Mouse (Mus musculus) ES-CJ7 (cell line): ENCODE data around the gene Gclc.
"Not testable (repeated sequence)": the region's sequence is repeated elsewhere in the genome, so short reads cannot be mapped to it uniquely, and the experiment has no call there.

Experiments used
- DNase-seq: peaks from one replicate; pipeline ENCODE4 v3.0.0; 2011; ENCODE audit warnings: low read depth, low spot score

Gene Gclc

GRCm38 (mm10) chr9:77746315-77746714, 8.0 kb upstream of the Gclc start:
- no peak for DNase-seq

GRCm38 (mm10) chr9:77748292-77748691, 6.0 kb upstream of the Gclc start:
- DNase-seq, result not testable (repeated sequence)

DNA sequence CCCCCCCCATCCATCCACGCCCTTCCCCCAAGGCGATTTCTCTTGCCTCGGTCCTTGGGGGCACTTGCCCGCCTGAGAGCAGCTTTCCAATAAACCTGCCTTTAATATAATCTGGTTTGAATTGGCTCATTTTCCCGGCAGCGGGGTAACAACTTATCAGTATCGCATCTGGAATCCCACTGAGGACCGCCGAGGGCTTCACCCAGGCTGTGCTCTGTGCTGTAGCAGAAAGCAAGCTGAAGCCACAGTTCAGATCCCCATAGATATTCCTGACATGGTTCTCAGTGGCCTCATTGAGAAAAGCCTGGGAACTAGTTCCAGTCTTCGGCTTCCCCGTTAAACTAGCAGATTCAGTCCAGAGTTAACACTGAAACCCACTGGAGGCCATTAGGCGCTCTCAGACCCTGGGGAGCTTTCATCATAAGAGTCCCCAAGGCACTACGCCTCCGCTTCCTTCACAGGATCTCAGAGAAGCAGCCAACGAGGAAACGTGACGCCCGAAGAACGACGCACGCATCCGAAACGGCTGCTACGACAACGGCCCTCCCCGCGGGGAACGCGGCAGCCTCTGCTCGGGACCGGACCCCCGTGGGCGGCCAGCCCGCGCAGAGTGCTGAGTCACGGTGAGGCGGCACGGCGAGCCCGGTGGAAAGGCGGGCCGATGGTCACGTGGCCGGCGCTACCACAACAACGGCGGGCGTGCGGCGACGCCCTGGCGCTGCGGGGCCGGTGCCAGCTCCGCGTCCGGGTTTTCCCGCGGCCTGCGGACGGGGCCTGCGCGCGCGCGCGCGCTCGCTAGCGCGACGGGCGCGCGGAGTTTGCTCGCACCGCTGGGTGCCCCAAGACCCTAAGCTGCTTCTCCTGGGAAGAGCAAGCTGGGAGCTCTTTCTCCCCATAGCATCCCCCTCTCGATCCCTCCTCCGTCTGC, 3.9 kb upstream of the Gclc start:
- peak; percentile 81 for DNase-seq

DNA sequence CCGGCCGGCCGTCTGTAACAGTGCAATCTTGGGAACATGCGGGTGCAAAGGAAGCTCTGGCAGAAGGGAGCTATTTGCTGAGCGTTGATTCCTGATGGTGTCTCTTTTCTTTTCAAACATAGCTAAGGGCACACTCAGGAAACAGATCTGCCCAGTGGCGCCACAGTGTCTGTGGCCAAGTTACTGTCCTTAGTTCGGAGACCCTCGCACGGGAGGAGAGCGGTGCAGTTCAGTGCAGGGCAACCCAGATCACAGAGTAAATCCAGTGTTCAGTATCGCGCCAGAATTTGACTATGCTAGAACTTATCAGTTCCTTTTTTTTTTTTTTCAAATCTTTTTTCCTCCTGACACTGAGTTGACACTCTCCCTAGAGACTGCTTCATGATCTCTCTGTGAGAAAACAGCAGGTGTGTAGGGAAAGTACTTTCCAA, 3.2 kb upstream of the Gclc start:
- DNase-seq, result no peak

- peak; percentile 53 for DNase-seq
Observed at GRCm38 (mm10) chr9:77754728-77755402, 530 bp downstream of the Gclc start.

GRCm38 (mm10) chr9:77755403-77755784, 1.1 kb downstream of the Gclc start:
- no peak for DNase-seq

- DNase-seq, result peak; percentile 70
Observed at GRCm38 (mm10) chr9:77756076-77756475, 1.7 kb downstream of the Gclc start.

DNA sequence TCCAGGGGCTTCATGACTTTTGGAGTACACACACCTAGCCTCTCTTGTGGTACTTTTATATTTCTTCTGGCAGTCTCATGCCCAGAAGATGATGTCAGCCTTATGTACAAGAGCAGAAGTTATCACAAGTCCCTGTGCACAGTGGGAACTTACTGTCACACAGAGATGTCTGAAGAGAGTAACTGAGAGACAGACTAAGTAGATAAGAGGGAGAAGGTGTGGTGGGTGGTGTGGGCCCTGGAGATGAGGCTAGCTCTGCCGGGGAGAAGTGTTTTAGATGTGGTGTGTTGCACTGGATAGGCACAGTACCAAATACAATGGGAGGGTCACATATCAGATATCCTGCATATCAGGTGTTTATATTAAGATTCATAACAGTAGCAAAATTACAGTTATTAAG, 3.0 kb downstream of the Gclc start:
- no peak for DNase-seq

GRCm38 (mm10) chr9:77758481-77758880, 4.1 kb downstream of the Gclc start:
- DNase-seq, result no peak

- DNase-seq, result peak; percentile 86
Observed at GRCm38 (mm10) chr9:77759111-77759510, 4.8 kb downstream of the Gclc start.

DNA sequence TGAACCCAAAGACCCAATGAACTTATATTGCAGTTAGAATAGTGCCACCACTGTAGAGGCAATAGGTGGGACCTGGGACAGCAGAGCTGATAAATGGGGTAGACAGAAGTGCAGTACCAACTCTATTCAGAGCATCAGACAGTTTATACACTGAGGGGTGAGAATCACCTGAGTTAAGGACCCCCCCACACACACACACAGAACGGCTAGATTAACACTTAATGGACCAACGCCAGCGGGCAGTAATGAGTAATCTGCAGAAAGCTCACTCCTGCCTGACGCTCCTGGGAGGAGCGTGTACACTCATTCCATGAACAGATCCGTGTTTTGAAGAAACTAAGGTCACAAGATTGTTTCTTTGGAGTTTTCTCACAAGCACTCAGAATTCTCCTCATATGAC, 5.4 kb downstream of the Gclc start:
- no peak for DNase-seq

DNA sequence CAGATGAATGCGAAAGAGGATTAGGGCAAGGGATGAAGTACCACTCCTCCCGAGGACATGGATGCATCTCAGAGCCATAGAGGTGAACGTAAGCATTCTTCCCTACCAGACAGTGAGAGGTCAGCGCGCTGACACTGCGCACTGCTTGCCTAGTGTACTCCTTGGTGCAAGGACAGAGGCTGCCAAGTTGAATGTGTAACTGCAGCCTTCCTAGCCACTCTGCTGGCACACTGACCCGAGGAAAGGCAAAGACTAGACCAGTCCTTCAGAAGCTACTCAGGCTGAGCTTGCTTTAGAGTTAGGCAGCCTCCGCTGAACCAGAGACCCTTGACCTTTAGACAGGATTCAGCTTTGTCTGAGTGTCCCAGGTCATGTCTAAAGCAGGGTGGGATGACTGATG, 11.9 kb downstream of the Gclc start:
- DNase-seq, result no peak

- DNase-seq, result no peak
Observed at GRCm38 (mm10) chr9:77766767-77767166, 12.4 kb downstream of the Gclc start.

- DNase-seq, result no peak
Observed at GRCm38 (mm10) chr9:77770909-77771308, 16.6 kb downstream of the Gclc start.

DNA sequence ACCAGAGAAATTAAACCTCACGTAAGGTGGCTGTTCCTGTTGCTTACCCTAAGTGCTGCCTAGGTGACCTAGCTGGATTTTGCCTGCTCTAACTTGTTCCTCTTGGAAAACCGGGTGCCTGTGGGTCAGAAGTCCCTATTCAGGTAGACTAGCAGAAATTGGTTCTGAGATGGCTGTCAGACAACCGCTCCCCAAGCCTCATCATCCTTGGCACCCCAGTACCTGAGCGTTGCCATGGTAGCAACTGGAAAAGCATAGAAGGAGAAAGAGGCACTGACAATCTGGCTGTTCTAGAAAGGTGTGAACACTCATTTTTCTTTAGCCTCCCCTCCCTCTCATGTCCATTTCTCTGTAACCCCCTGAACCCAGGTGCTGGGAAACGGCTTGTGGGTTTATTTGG, 17.0 kb downstream of the Gclc start:
- no peak for DNase-seq

- DNase-seq, result no peak
Observed at GRCm38 (mm10) chr9:77771765-77772383, 17.5 kb downstream of the Gclc start.

DNA sequence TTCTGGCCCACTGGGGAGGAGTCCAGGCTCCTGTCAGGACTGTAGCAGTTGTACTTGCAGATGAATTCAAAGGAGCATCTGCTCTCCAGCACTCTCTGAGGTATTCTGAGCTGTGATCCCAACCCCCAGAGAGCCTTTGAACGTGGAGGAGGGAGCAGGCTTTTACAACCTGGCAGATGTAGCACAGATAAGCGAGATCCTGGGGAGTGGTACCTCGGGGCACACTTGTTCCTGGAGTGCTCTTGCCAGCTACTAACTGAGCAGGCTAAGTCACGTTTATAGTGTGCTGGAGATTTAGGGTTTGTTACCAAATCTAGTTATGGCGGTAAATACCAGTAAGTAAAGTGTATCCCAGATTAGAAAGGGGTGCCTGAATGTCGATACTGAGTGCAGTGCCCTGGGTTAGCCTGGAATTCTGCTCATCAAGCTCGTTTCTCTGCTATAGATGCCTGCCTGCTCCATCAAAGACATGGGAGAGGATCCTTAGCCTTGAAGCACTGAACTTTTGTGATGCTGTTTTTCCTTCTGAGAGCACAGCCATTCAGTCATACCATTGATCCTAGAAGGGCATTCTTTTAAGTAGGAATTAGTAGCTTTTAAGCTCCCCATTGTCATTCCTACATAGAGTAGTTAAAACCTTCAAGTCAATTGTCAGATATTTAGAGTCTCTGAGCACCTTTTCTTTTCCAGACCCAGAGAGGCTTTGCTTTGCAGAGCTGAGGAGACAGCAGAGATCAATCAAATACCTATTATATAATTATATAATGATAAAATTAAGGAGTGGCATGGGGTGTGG, 22.6 kb downstream of the Gclc start:
- DNase-seq, result peak; percentile 62

DNA sequence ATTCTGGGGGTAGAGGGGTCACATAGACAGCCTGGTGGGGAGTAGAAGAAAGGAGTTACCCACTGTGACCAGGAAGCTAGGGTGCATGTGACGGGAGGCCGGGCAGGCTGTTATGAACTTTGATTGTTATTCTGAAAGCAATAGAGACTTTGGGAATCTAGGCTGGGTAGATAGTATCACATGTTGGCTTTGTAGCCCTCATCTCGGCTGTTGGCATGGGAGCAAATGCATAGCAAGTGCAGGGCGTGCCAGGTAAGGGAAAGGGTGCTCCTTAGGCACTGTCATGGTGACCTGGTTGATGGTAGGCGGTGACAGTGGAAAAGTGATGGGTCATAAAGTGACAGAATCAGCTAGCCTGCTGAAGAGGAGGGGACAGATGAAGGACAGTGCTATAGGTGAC, 23.3 kb downstream of the Gclc start:
- DNase-seq, result no peak

DNA sequence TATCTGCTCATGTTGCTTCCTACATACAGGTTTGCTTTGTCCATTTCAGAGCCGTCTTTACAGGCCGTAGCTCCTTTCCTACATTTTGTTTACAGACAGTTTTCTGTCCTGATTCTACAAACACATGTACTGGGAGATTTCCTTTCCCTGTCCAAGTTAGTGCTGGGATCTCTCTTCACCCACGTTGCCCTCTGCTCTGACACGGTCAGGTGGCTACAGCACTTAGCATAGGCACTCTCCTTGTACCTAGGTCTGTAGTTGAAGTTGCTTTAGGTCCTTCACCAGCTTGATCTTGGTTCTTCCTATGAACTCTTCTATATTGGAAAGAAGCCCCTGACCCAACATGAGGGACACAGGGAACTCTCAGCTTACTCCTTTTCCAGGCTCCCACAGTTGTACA, 25.4 kb downstream of the Gclc start:
- DNase-seq, result no peak

- DNase-seq, result peak; percentile 23
Observed at GRCm38 (mm10) chr9:77781453-77782163, 27.3 kb downstream of the Gclc start.

DNA sequence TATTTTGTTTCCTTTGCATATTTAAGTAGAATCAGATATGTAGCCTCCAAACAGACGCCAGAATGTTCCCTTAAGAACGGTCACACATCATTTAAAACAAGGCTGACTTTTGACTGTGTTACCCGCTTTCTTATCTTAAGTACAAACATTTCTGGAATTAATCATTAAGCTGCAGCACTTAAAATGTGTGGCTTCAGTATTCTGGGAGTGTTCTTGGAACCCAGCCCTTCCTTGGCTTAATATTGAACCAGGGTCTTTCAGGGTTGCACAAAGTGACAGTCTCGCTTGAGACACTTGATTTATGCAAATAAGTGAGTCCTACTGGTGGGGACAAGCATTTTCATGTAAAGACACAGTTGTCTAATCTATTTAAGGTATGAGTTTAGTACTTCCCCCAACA, 27.9 kb downstream of the Gclc start:
- no peak for DNase-seq
